Mouse (Mus musculus): ENCODE results near the gene Tef.

The Tef gene

GRCm38 (mm10) chr15:81828426-81829207 lies 26.4 kb downstream of the Tef start:
- DNase-seq (ENCODE audit: low spot score) = no peak

GRCm38 (mm10) chr15:81829208-81829580 lies 27.0 kb downstream of the Tef start:
- DNase-seq (ENCODE audit: low spot score) = no peak

- no peak for DNase-seq (ENCODE audit: low spot score)
Observed at GRCm38 (mm10) chr15:81830530-81830929, 28.3 kb downstream of the Tef start.

- DNase-seq (ENCODE audit: low spot score) = peak; percentile 95
Observed at GRCm38 (mm10) chr15:81831136-81831825, 29.1 kb downstream of the Tef start.

GRCm38 (mm10) chr15:81832219-81832618 lies 30.0 kb downstream of the Tef start:
- DNase-seq (ENCODE audit: low spot score) = no peak

GRCm38 (mm10) chr15:81833481-81833880 lies 31.3 kb downstream of the Tef start:
- DNase-seq (ENCODE audit: low spot score) = peak; percentile 31

- DNase-seq (ENCODE audit: low spot score) = no peak
Observed at GRCm38 (mm10) chr15:81834171-81834841, 32.1 kb downstream of the Tef start.

- no peak for DNase-seq (ENCODE audit: low spot score)
Observed at GRCm38 (mm10) chr15:81835007-81835880, 33.0 kb downstream of the Tef start.

- no peak for DNase-seq (ENCODE audit: low spot score)
Observed at GRCm38 (mm10) chr15:81836124-81836821, 34.1 kb downstream of the Tef start.

GRCm38 (mm10) chr15:81836966-81837920 lies 35.0 kb downstream of the Tef start:
- no peak for DNase-seq (ENCODE audit: low spot score)

GRCm38 (mm10) chr15:81838554-81839235 lies 36.5 kb downstream of the Tef start:
- DNase-seq (ENCODE audit: low spot score) = no peak

GRCm38 (mm10) chr15:81839634-81840033 lies 37.4 kb downstream of the Tef start:
- peak; percentile 95 for DNase-seq (ENCODE audit: low spot score)

- no peak for DNase-seq (ENCODE audit: low spot score)
Observed at GRCm38 (mm10) chr15:81840306-81840705, 38.1 kb downstream of the Tef start.

GRCm38 (mm10) chr15:81842275-81842674 lies 40.1 kb downstream of the Tef start:
- DNase-seq (ENCODE audit: low spot score) = no peak

- no peak for DNase-seq (ENCODE audit: low spot score)
Observed at GRCm38 (mm10) chr15:81845033-81845625, 42.9 kb downstream of the Tef start.

- peak; percentile 77 for DNase-seq (ENCODE audit: low spot score)
Observed at GRCm38 (mm10) chr15:81845724-81846123, 43.5 kb downstream of the Tef start.

- no peak for DNase-seq (ENCODE audit: low spot score)
Observed at GRCm38 (mm10) chr15:81846755-81847154, 44.5 kb downstream of the Tef start.

- no peak for DNase-seq (ENCODE audit: low spot score)
Observed at GRCm38 (mm10) chr15:81847161-81847560, 44.9 kb downstream of the Tef start.

- DNase-seq (ENCODE audit: low spot score) = no peak
Observed at GRCm38 (mm10) chr15:81847861-81848260, 45.6 kb downstream of the Tef start.
